Mouse (Mus musculus) testis, adult 2 months (tissue): ENCODE measurements around the gene Lgr4.

Source experiments
- CTCF ChIP-seq: fragments of 200-500 bp; IDR thresholded peaks from 2 replicates; pipeline ENCODE4 v1.5.1; 2012; ENCODE audit warnings: low read depth, mild to moderate bottlenecking, inconsistent platforms, low read length, moderate library complexity; ENCODE audit not compliant: control insufficient read depth, insufficient read depth, insufficient replicate concordance
- POLR2A ChIP-seq: fragments of 200-500 bp; IDR thresholded peaks from 2 replicates; pipeline ENCODE4 v1.6.1; 2012; ENCODE audit warnings: low read depth, mild to moderate bottlenecking, inconsistent platforms, low read length, moderate library complexity; ENCODE audit not compliant: control insufficient read depth

GRCm38 (mm10) chr2:109928791-109929190, 11.3 kb downstream of the Lgr4 start:
- no peak for TF ChIP-seq POLR2A
- no peak for TF ChIP-seq CTCF
